Mouse (Mus musculus) spleen, adult 2 months (tissue): ENCODE data around the gene Endou. TPM values are rescaled to one million over a fixed set of nuclear protein-coding genes. Genes with fewer than 3 reads are reported as not detected.

Source experiments
- DNase-seq, 2 experiments: peaks; one replicate each; pipeline versions ENCODE4 v3.0.0 to v3.0.0-alpha.2; 2012 to 2021; ENCODE audit warnings: low spot score in 2 of 2, low read depth in 1 of 2
- H3K27ac ChIP-seq: fragments of 200-500 bp; 2 replicates; pipeline ENCODE4 v1.5.1; 2012; ENCODE audit warnings: low read length, inconsistent platforms; ENCODE audit not compliant: insufficient read depth
- H3K27me3 ChIP-seq: fragments of 200-500 bp; 2 replicates; pipeline ENCODE4 v1.6.1; 2012; ENCODE audit warnings: mild to moderate bottlenecking, moderate library complexity, low read length, inconsistent platforms; ENCODE audit not compliant: control insufficient read depth, insufficient read depth
- H3K36me3 ChIP-seq: fragments of 200-500 bp; 2 replicates; pipeline ENCODE4 v1.6.1; 2012; ENCODE audit warnings: mild to moderate bottlenecking, low read length, inconsistent platforms; ENCODE audit not compliant: control insufficient read depth, insufficient read depth
- H3K4me1 ChIP-seq: fragments of 200-500 bp; 2 replicates; pipeline ENCODE4 v1.6.1; 2011; ENCODE audit warnings: inconsistent platforms; ENCODE audit not compliant: control insufficient read depth, insufficient read depth, insufficient read length
- H3K4me3 ChIP-seq: fragments of 200-500 bp; 2 replicates; pipeline ENCODE4 v1.5.1; 2011; ENCODE audit warnings: mild to moderate bottlenecking, inconsistent platforms; ENCODE audit not compliant: insufficient read depth, insufficient read length; ENCODE audit errors: extremely low read depth
- CTCF ChIP-seq: fragments of 200-500 bp; IDR thresholded peaks from 2 replicates; pipeline ENCODE4 v1.5.1; 2011; ENCODE audit warnings: mild to moderate bottlenecking, inconsistent platforms; ENCODE audit not compliant: insufficient read depth, insufficient read length, insufficient replicate concordance; ENCODE audit errors: extremely low read depth
- POLR2A ChIP-seq: fragments of 200-500 bp; IDR thresholded peaks from 2 replicates; pipeline ENCODE4 v1.6.1; 2011; ENCODE audit warnings: low read depth, low read length, inconsistent platforms
- WGBS: fragments of 180-500 bp; shearing (Covaris S2); methylation state at CpG from one replicate; pipeline ENCODE4 v1.1.7; 2018; 5-methylcytosine and 5-hydroxymethylcytosine counted together
- polyA plus RNA-seq: library from polyadenylated mRNA; depleted of rRNA; stranded (reverse); fragments of >200 nt; gene quantifications from 2 replicates; pipeline ENCODE4 v1.2.3, GENCODE M21; 2012

Endou gene
- polyA plus RNA-seq, 1 experiment: 4.1 TPM

GRCm38 (mm10) chr15:97748964-97749363, 17.8 kb upstream of the Endou start:
- TF ChIP-seq POLR2A: no peak
- TF ChIP-seq CTCF: no peak
- 82% methylated on average over 4 of the region's 4 CpGs for WGBS
- Histone ChIP-seq H3K27me3 (no peaks in the 10 kb centered on the region), H3K4me3 (no peak overlapping the region), H3K36me3 (no peaks in the 10 kb centered on the region), H3K4me1 (peaks cover 27% of the 10 kb centered on the region; the same call in 1 of the 2 replicates), H3K27ac (no peak overlapping the region)
- DNase-seq: no peak

GRCm38 (mm10) chr15:97748309-97748708, 17.2 kb upstream of the Endou start:
- DNase-seq: no peak
- no peak overlapping the region for H3K4me3 ChIP-seq
- WGBS: 66% methylated on average over 10 of the region's 10 CpGs
- no peak overlapping the region for H3K27ac ChIP-seq
- H3K27me3 ChIP-seq: no peaks in the 10 kb centered on the region
- H3K36me3 ChIP-seq: no peaks in the 10 kb centered on the region
- H3K4me1 ChIP-seq: peaks cover 29% of the 10 kb centered on the region; the same call in 1 of the 2 replicates
- TF ChIP-seq CTCF: no peak
- TF ChIP-seq POLR2A: no peak

GRCm38 (mm10) chr15:97747486-97747885, 16.3 kb upstream of the Endou start:
- DNase-seq: no peak
- no peak overlapping the region for H3K4me3 ChIP-seq
- peaks cover 30% of the 10 kb centered on the region; the same call in 1 of the 2 replicates for H3K4me1 ChIP-seq
- TF ChIP-seq CTCF (no peak), POLR2A (no peak)
- H3K27me3 ChIP-seq: no peaks in the 10 kb centered on the region
- 88% methylated on average over 4 of the region's 4 CpGs for WGBS
- H3K27ac ChIP-seq: no peak overlapping the region
- no peaks in the 10 kb centered on the region for H3K36me3 ChIP-seq

- Histone ChIP-seq H3K27ac (no peak overlapping the region), H3K4me3 (no peak overlapping the region), H3K27me3 (no peaks in the 10 kb centered on the region), H3K36me3 (no peaks in the 10 kb centered on the region), H3K4me1 (peaks cover 36% of the 10 kb centered on the region; the same call in 1 of the 2 replicates)
- WGBS: 92% methylated on average over 24 of the region's 24 CpGs
- TF ChIP-seq CTCF: no peak
- no peak for TF ChIP-seq POLR2A
- DNase-seq: no peak
Observed at GRCm38 (mm10) chr15:97746748-97747147, 15.6 kb upstream of the Endou start.

- no peak overlapping the region for H3K4me3 ChIP-seq
- H3K4me1 ChIP-seq: peaks cover 40% of the 10 kb centered on the region; the same call in 1 of the 2 replicates
- WGBS: 74% methylated on average over 10 of the region's 10 CpGs
- no peak for DNase-seq
- TF ChIP-seq CTCF: no peak
- no peak for TF ChIP-seq POLR2A
- no peak overlapping the region for H3K27ac ChIP-seq
- no peaks in the 10 kb centered on the region for H3K36me3 ChIP-seq
- H3K27me3 ChIP-seq: no peaks in the 10 kb centered on the region
Observed at GRCm38 (mm10) chr15:97746278-97746677, 15.1 kb upstream of the Endou start.

GRCm38 (mm10) chr15:97745331-97745730, 14.2 kb upstream of the Endou start:
- no peak for DNase-seq

GRCm38 (mm10) chr15:97744930-97745329, 13.8 kb upstream of the Endou start:
- no peaks in the 10 kb centered on the region for H3K36me3 ChIP-seq
- H3K27ac ChIP-seq: peak overlapping the region; percentile 54
- peak; percentile 44 to 59 for DNase-seq
- H3K4me3 ChIP-seq: no peak overlapping the region
- H3K4me1 ChIP-seq: peaks cover 40% of the 10 kb centered on the region; the same call in 1 of the 2 replicates
- TF ChIP-seq CTCF (no peak), POLR2A (no peak)
- WGBS: 16% methylated on average over 10 of the region's 10 CpGs
- H3K27me3 ChIP-seq: no peaks in the 10 kb centered on the region

More at GRCm38 (mm10) chr15:97745331-97745730, 14.2 kb upstream of the Endou start:
- Histone ChIP-seq H3K27me3 (no peaks in the 10 kb centered on the region), H3K4me3 (no peak overlapping the region), H3K36me3 (no peaks in the 10 kb centered on the region), H3K27ac (peak overlapping the region; percentile 38), H3K4me1 (peaks cover 44% of the 10 kb centered on the region; the same call in 1 of the 2 replicates)
- WGBS: 56% methylated on average over 10 of the region's 10 CpGs
- TF ChIP-seq POLR2A (no peak), CTCF (no peak)
